Mouse (Mus musculus): Measurements from ENCODE around the gene Ndnf. TPM values are rescaled to one million over a fixed set of nuclear protein-coding genes. Genes with fewer than 3 reads are reported as not detected.

Ndnf gene
- 14.0 and 30.2 TPM in 2 replicates for total RNA-seq (2014; rRNA removed)
- polyA plus RNA-seq (2015; fragmentation: Nextera tagmentation; extraction: Ambion mirVana) = 2.4 and 3.2 TPM in 2 replicates

- peak; percentile 75 for DNase-seq (ENCODE audit: low spot score)
- Histone ChIP-seq H3K9ac (replicated peaks; ENCODE audit: low read length, poor library complexity, severe bottlenecking) (peak within 1 kb of the TSS; percentile 51), H3K27ac (ENCODE audit: low read depth, low read length) (no peak within 1 kb of the TSS), H3K36me3 (ENCODE audit: insufficient read depth, low read length) (no peaks in the 10 kb centered on the region), H3K4me2 (ENCODE audit: low read depth, low read length, poor library complexity, severe bottlenecking) (peak within 1 kb of the TSS; percentile 98), H3K27me3 (ENCODE audit: insufficient read depth, low read length) (no peaks in the 10 kb centered on the region), H3K4me3 (ENCODE audit: low read depth, low read length) (peak within 1 kb of the TSS; percentile 57), H3K9me3 (ENCODE audit: low read length) (no peaks in the 10 kb centered on the region), H3K4me1 (ENCODE audit: insufficient read depth, low read length) (0 out of 2 replicates have a peak, but pooled peaks cover 4% of the 10 kb centered on the region)
- peak; percentile 88 for ATAC-seq (ENCODE audit: low FRiP score)
- no peak for TF ChIP-seq CTCF (IDR thresholded peaks at IDR 0.05)
- WGBS = under 1% methylated on average over 31 of the region's 45 CpGs
Measured at GRCm38 (mm10) chr6:65671451-65671850, at the start of gene Ndnf. Gene Ndnf, plus strand, starts transcription at chr6:65671590.

- TF ChIP-seq CTCF (IDR thresholded peaks at IDR 0.05) = no peak
- WGBS = 73% methylated on average over 3 of the region's 3 CpGs
- no peaks in the 10 kb centered on the region for H3K4me1 ChIP-seq (ENCODE audit: insufficient read depth, low read length)
- ATAC-seq (ENCODE audit: low FRiP score) (no peak), DNase-seq (ENCODE audit: low spot score) (no peak)
- H3K36me3 ChIP-seq (ENCODE audit: insufficient read depth, low read length) = no peaks in the 10 kb centered on the region
- no peak overlapping the region for H3K4me3 ChIP-seq (ENCODE audit: low read depth, low read length)
- no peak overlapping the region for H3K27ac ChIP-seq (ENCODE audit: low read depth, low read length)
- no peaks in the 10 kb centered on the region for H3K27me3 ChIP-seq (ENCODE audit: insufficient read depth, low read length)
- no peaks in the 10 kb centered on the region for H3K9me3 ChIP-seq (ENCODE audit: low read length)
- no peak overlapping the region for H3K9ac ChIP-seq (replicated peaks; ENCODE audit: low read length, poor library complexity, severe bottlenecking)
- H3K4me2 ChIP-seq (ENCODE audit: low read depth, low read length, poor library complexity, severe bottlenecking) = no peak overlapping the region
Measured at GRCm38 (mm10) chr6:65623016-65623715, 48.2 kb upstream of the Ndnf start.

GRCm38 (mm10) chr6:65630578-65630977 lies 40.8 kb upstream of the Ndnf start:
- WGBS = 92% methylated on average over 2 of the region's 2 CpGs
- no peak overlapping the region for H3K4me2 ChIP-seq (ENCODE audit: low read depth, low read length, poor library complexity, severe bottlenecking)
- ATAC-seq (ENCODE audit: low FRiP score) (no peak), DNase-seq (ENCODE audit: low spot score) (no peak)
- no peak overlapping the region for H3K27ac ChIP-seq (ENCODE audit: low read depth, low read length)
- no peaks in the 10 kb centered on the region for H3K27me3 ChIP-seq (ENCODE audit: insufficient read depth, low read length)
- no peaks in the 10 kb centered on the region for H3K4me1 ChIP-seq (ENCODE audit: insufficient read depth, low read length)
- no peak for TF ChIP-seq CTCF (IDR thresholded peaks at IDR 0.05)
- no peak overlapping the region for H3K4me3 ChIP-seq (ENCODE audit: low read depth, low read length)
- no peaks in the 10 kb centered on the region for H3K9me3 ChIP-seq (ENCODE audit: low read length)
- no peak overlapping the region for H3K9ac ChIP-seq (replicated peaks; ENCODE audit: low read length, poor library complexity, severe bottlenecking)
- no peaks in the 10 kb centered on the region for H3K36me3 ChIP-seq (ENCODE audit: insufficient read depth, low read length)

GRCm38 (mm10) chr6:65632184-65632583 lies 39.2 kb upstream of the Ndnf start:
- no peak overlapping the region for H3K27ac ChIP-seq (ENCODE audit: low read depth, low read length)
- DNase-seq (ENCODE audit: low spot score) = no peak
- no peaks in the 10 kb centered on the region for H3K9me3 ChIP-seq (ENCODE audit: low read length)
- 91% methylated on average over 5 of the region's 5 CpGs for WGBS
- no peak for TF ChIP-seq CTCF (IDR thresholded peaks at IDR 0.05)
- no peak overlapping the region for H3K9ac ChIP-seq (replicated peaks; ENCODE audit: low read length, poor library complexity, severe bottlenecking)
- no peak for ATAC-seq (ENCODE audit: low FRiP score)
- no peak overlapping the region for H3K4me3 ChIP-seq (ENCODE audit: low read depth, low read length)
- no peaks in the 10 kb centered on the region for H3K27me3 ChIP-seq (ENCODE audit: insufficient read depth, low read length)
- no peak overlapping the region for H3K4me2 ChIP-seq (ENCODE audit: low read depth, low read length, poor library complexity, severe bottlenecking)
- H3K36me3 ChIP-seq (ENCODE audit: insufficient read depth, low read length) = no peaks in the 10 kb centered on the region
- no peaks in the 10 kb centered on the region for H3K4me1 ChIP-seq (ENCODE audit: insufficient read depth, low read length)

GRCm38 (mm10) chr6:65642431-65642830 lies 29.0 kb upstream of the Ndnf start:
- Histone ChIP-seq H3K4me2 (ENCODE audit: low read depth, low read length, poor library complexity, severe bottlenecking) (no peak overlapping the region), H3K9ac (replicated peaks; ENCODE audit: low read length, poor library complexity, severe bottlenecking) (no peak overlapping the region), H3K27ac (ENCODE audit: low read depth, low read length) (no peak overlapping the region), H3K9me3 (ENCODE audit: low read length) (no peaks in the 10 kb centered on the region), H3K36me3 (ENCODE audit: insufficient read depth, low read length) (no peaks in the 10 kb centered on the region), H3K27me3 (ENCODE audit: insufficient read depth, low read length) (no peaks in the 10 kb centered on the region), H3K4me3 (ENCODE audit: low read depth, low read length) (no peak overlapping the region), H3K4me1 (ENCODE audit: insufficient read depth, low read length) (no peaks in the 10 kb centered on the region)
- no peak for ATAC-seq (ENCODE audit: low FRiP score)
- DNase-seq (ENCODE audit: low spot score) = no peak
- no peak for TF ChIP-seq CTCF (IDR thresholded peaks at IDR 0.05)

GRCm38 (mm10) chr6:65644110-65644509 lies 27.3 kb upstream of the Ndnf start:
- TF ChIP-seq CTCF (IDR thresholded peaks at IDR 0.05) = no peak
- no peak overlapping the region for H3K4me2 ChIP-seq (ENCODE audit: low read depth, low read length, poor library complexity, severe bottlenecking)
- H3K9ac ChIP-seq (replicated peaks; ENCODE audit: low read length, poor library complexity, severe bottlenecking) = no peak overlapping the region
- DNase-seq (ENCODE audit: low spot score) (no peak), ATAC-seq (ENCODE audit: low FRiP score) (no peak)
- no peaks in the 10 kb centered on the region for H3K9me3 ChIP-seq (ENCODE audit: low read length)
- no peak overlapping the region for H3K4me3 ChIP-seq (ENCODE audit: low read depth, low read length)
- H3K36me3 ChIP-seq (ENCODE audit: insufficient read depth, low read length) = no peaks in the 10 kb centered on the region
- no peaks in the 10 kb centered on the region for H3K4me1 ChIP-seq (ENCODE audit: insufficient read depth, low read length)
- H3K27me3 ChIP-seq (ENCODE audit: insufficient read depth, low read length) = no peaks in the 10 kb centered on the region
- WGBS = 43% methylated on average over 4 of the region's 4 CpGs
- H3K27ac ChIP-seq (ENCODE audit: low read depth, low read length) = no peak overlapping the region

Data from midbrain, postnatal 0 days (tissue).